Mouse (Mus musculus) midbrain, embryonic 15.5 days (tissue): ENCODE measurements at regions not wholly inside any gene's neighbourhood (a gene's known extent, or its start where the extent isn't known, plus 50 kb on each side); places are given as distances from the start of the nearest gene placed in this dataset.

ENCODE experiments used
- ATAC-seq: fragments of 200-750 bp; cut with Nextera tagmentation; replicated peaks from 2 replicates; pipeline ENCODE4 v1.8.0; 2017; ENCODE audit warnings: moderate TSS enrichment
- H3K27ac ChIP-seq: fragments of 300-500 bp; sonication (generic); 2 replicates; pipeline ENCODE4 v1.5.1; 2015; ENCODE audit warnings: mild to moderate bottlenecking, inconsistent platforms
- H3K27me3 ChIP-seq: fragments of 300-500 bp; sonication (generic); replicated peaks from 2 replicates; pipeline ENCODE4 v1.6.1; 2015; ENCODE audit warnings: inconsistent platforms
- H3K36me3 ChIP-seq: fragments of 300-500 bp; sonication (generic); replicated peaks from 2 replicates; pipeline ENCODE4 v1.6.1; 2015; ENCODE audit warnings: inconsistent platforms
- H3K4me1 ChIP-seq: fragments of 300-500 bp; sonication (generic); 2 replicates; pipeline ENCODE4 v1.6.1; 2015; ENCODE audit warnings: inconsistent platforms
- H3K4me2 ChIP-seq: fragments of 300-500 bp; sonication (generic); 2 replicates; pipeline ENCODE4 v1.6.1; 2015; ENCODE audit warnings: inconsistent platforms, mild to moderate bottlenecking, moderate library complexity
- H3K4me3 ChIP-seq: fragments of 300-500 bp; sonication (generic); 2 replicates; pipeline ENCODE4 v1.5.1; 2015; ENCODE audit warnings: mild to moderate bottlenecking, inconsistent platforms
- H3K9ac ChIP-seq: fragments of 300-500 bp; sonication (generic); 2 replicates; pipeline ENCODE4 v1.6.1; 2015; ENCODE audit warnings: mild to moderate bottlenecking, inconsistent platforms
- H3K9me3 ChIP-seq: fragments of 300-500 bp; sonication (generic); 2 replicates; pipeline ENCODE4 v1.6.1; 2016; ENCODE audit warnings: inconsistent platforms
- WGBS: fragments of 180-500 bp; shearing (Covaris S2); methylation state at CpG from one replicate; pipeline ENCODE4 v1.1.7; 2015; ENCODE audit warnings: mixed read lengths; 5-methylcytosine and 5-hydroxymethylcytosine counted together

- no peaks in the 10 kb centered on the region for H3K9me3 ChIP-seq
- H3K4me3 ChIP-seq, result no peak overlapping the region
- no peak overlapping the region for H3K4me2 ChIP-seq
- no peak overlapping the region for H3K27ac ChIP-seq
- no peaks in the 10 kb centered on the region for H3K27me3 ChIP-seq
- no peak for ATAC-seq
- no peaks in the 10 kb centered on the region for H3K4me1 ChIP-seq
- WGBS, result 89% methylated on average over 5 of the region's 5 CpGs
- H3K36me3 ChIP-seq, result no peaks in the 10 kb centered on the region
- no peak overlapping the region for H3K9ac ChIP-seq
Measured at GRCm38 (mm10) chr14:114821672-114822071, 270.3 kb upstream of the Gpc5 start.

GRCm38 (mm10) chr14:114826662-114827321 lies 265.2 kb upstream of the Gpc5 start:
- ATAC-seq, result 0 out of 2 replicates have a peak, but pooled peaks have one; percentile 37

GRCm38 (mm10) chr14:114829310-114829709 lies 262.7 kb upstream of the Gpc5 start:
- Histone ChIP-seq H3K9ac (no peak overlapping the region), H3K27me3 (no peaks in the 10 kb centered on the region), H3K4me3 (no peak overlapping the region), H3K9me3 (no peaks in the 10 kb centered on the region), H3K4me1 (0 out of 2 replicates have a peak, but pooled peaks cover 3% of the 10 kb centered on the region), H3K36me3 (no peaks in the 10 kb centered on the region), H3K27ac (no peak overlapping the region), H3K4me2 (no peak overlapping the region)
- ATAC-seq, result no peak
- 31% methylated on average over 2 of the region's 2 CpGs for WGBS

More at GRCm38 (mm10) chr14:114826662-114827321, 265.2 kb upstream of the Gpc5 start:
- no peak overlapping the region for H3K4me3 ChIP-seq
- whole genome bisulfite sequencing, result 73% methylated on average over 10 of the region's 10 CpGs
- no peak overlapping the region for H3K9ac ChIP-seq
- no peaks in the 10 kb centered on the region for H3K36me3 ChIP-seq
- H3K4me2 ChIP-seq, result no peak overlapping the region
- H3K9me3 ChIP-seq, result no peaks in the 10 kb centered on the region
- H3K27ac ChIP-seq, result no peak overlapping the region
- 0 out of 2 replicates have a peak, but pooled peaks cover 3% of the 10 kb centered on the region for H3K4me1 ChIP-seq
- no peaks in the 10 kb centered on the region for H3K27me3 ChIP-seq

- H3K4me2 ChIP-seq, result no peak overlapping the region
- no peak overlapping the region for H3K27ac ChIP-seq
- no peak overlapping the region for H3K9ac ChIP-seq
- H3K27me3 ChIP-seq, result no peaks in the 10 kb centered on the region
- peaks cover 6% of the 10 kb centered on the region; the same call in 1 of the 2 replicates for H3K4me1 ChIP-seq
- H3K36me3 ChIP-seq, result no peaks in the 10 kb centered on the region
- no peaks in the 10 kb centered on the region for H3K9me3 ChIP-seq
- no peak for ATAC-seq
- 62% methylated on average over 11 of the region's 11 CpGs for WGBS
- no peak overlapping the region for H3K4me3 ChIP-seq
Measured at GRCm38 (mm10) chr14:114832987-114833386, 259.0 kb upstream of the Gpc5 start.

- Histone ChIP-seq H3K36me3 (no peaks in the 10 kb centered on the region), H3K4me3 (no peak overlapping the region), H3K9ac (no peak overlapping the region), H3K27me3 (no peaks in the 10 kb centered on the region; the same call in 1 of the 2 replicates), H3K4me2 (no peak overlapping the region), H3K9me3 (no peaks in the 10 kb centered on the region), H3K4me1 (peaks cover 3% of the 10 kb centered on the region; the same call in 1 of the 2 replicates), H3K27ac (no peak overlapping the region)
- WGBS, result 65% methylated on average over 3 of the region's 3 CpGs
- no peak for ATAC-seq
Measured at GRCm38 (mm10) chr14:114836723-114837349, 255.2 kb upstream of the Gpc5 start.

GRCm38 (mm10) chr14:114837652-114838276 lies 254.3 kb upstream of the Gpc5 start:
- no peaks in the 10 kb centered on the region for H3K9me3 ChIP-seq
- H3K4me3 ChIP-seq, result peak overlapping the region; percentile 14; the same call in 1 of the 2 replicates
- H3K36me3 ChIP-seq, result no peaks in the 10 kb centered on the region
- ATAC-seq, result no peak
- no peaks in the 10 kb centered on the region; the same call in 1 of the 2 replicates for H3K27me3 ChIP-seq
- H3K9ac ChIP-seq, result no peak overlapping the region
- no peak overlapping the region for H3K27ac ChIP-seq
- H3K4me1 ChIP-seq, result peaks cover 3% of the 10 kb centered on the region; the same call in 1 of the 2 replicates
- 21% methylated on average over 16 of the region's 16 CpGs for WGBS
- H3K4me2 ChIP-seq, result peak overlapping the region; percentile 39

GRCm38 (mm10) chr14:114839340-114839903 lies 252.6 kb upstream of the Gpc5 start:
- 36% methylated on average over 2 of the region's 2 CpGs for WGBS
- Histone ChIP-seq H3K4me2 (no peak overlapping the region), H3K9me3 (no peaks in the 10 kb centered on the region), H3K9ac (no peak overlapping the region), H3K4me1 (peaks cover 3% of the 10 kb centered on the region; the same call in 1 of the 2 replicates), H3K4me3 (no peak overlapping the region), H3K27ac (no peak overlapping the region), H3K36me3 (no peaks in the 10 kb centered on the region), H3K27me3 (no peaks in the 10 kb centered on the region; the same call in 1 of the 2 replicates)
- ATAC-seq, result no peak

GRCm38 (mm10) chr14:114840766-114841165 lies 251.2 kb upstream of the Gpc5 start:
- H3K27me3 ChIP-seq, result no peaks in the 10 kb centered on the region; the same call in 1 of the 2 replicates
- no peak overlapping the region for H3K4me2 ChIP-seq
- WGBS, result 92% methylated on average over 5 of the region's 5 CpGs
- H3K9me3 ChIP-seq, result no peaks in the 10 kb centered on the region
- H3K4me1 ChIP-seq, result peaks cover 3% of the 10 kb centered on the region; the same call in 1 of the 2 replicates
- no peak overlapping the region for H3K4me3 ChIP-seq
- H3K27ac ChIP-seq, result no peak overlapping the region
- H3K9ac ChIP-seq, result no peak overlapping the region
- no peak for ATAC-seq
- no peaks in the 10 kb centered on the region for H3K36me3 ChIP-seq

GRCm38 (mm10) chr14:114841552-114841951 lies 250.5 kb upstream of the Gpc5 start:
- no peak overlapping the region for H3K4me3 ChIP-seq
- peaks cover 3% of the 10 kb centered on the region; the same call in 1 of the 2 replicates for H3K4me1 ChIP-seq
- no peak overlapping the region for H3K9ac ChIP-seq
- no peaks in the 10 kb centered on the region for H3K9me3 ChIP-seq
- H3K27me3 ChIP-seq, result no peaks in the 10 kb centered on the region; the same call in 1 of the 2 replicates
- no peak for ATAC-seq
- H3K4me2 ChIP-seq, result no peak overlapping the region
- no peaks in the 10 kb centered on the region for H3K36me3 ChIP-seq
- H3K27ac ChIP-seq, result no peak overlapping the region
- 70% methylated on average over 5 of the region's 5 CpGs for WGBS

GRCm38 (mm10) chr14:114842327-114842726 lies 249.7 kb upstream of the Gpc5 start:
- Histone ChIP-seq H3K4me1 (peaks cover 3% of the 10 kb centered on the region; the same call in 1 of the 2 replicates), H3K9me3 (no peaks in the 10 kb centered on the region), H3K4me3 (no peak overlapping the region), H3K9ac (no peak overlapping the region), H3K27me3 (no peaks in the 10 kb centered on the region; the same call in 1 of the 2 replicates), H3K27ac (no peak overlapping the region), H3K36me3 (no peaks in the 10 kb centered on the region), H3K4me2 (no peak overlapping the region)
- WGBS, result 89% methylated on average over 8 of the region's 8 CpGs
- no peak for ATAC-seq

- 37% methylated on average over 6 of the region's 6 CpGs for WGBS
- ATAC-seq, result peak; percentile 54; the same call in 1 of the 2 replicates
Measured at GRCm38 (mm10) chr14:114843105-114843743, 248.8 kb upstream of the Gpc5 start.

More at GRCm38 (mm10) chr14:114843105-114843743, 248.8 kb upstream of the Gpc5 start:
- H3K27me3 ChIP-seq, result no peaks in the 10 kb centered on the region; the same call in 1 of the 2 replicates
- H3K4me2 ChIP-seq, result no peak overlapping the region
- no peak overlapping the region for H3K27ac ChIP-seq
- H3K36me3 ChIP-seq, result no peaks in the 10 kb centered on the region
- no peaks in the 10 kb centered on the region for H3K4me1 ChIP-seq
- H3K4me3 ChIP-seq, result no peak overlapping the region
- H3K9ac ChIP-seq, result no peak overlapping the region
- no peaks in the 10 kb centered on the region for H3K9me3 ChIP-seq
